ENCODE assay signal across 17 mouse cellular contexts in genomic region chr9:67384028-67384590, GRCm38 (mm10).
"Had no signal": no experiment of that assay in that cellular context is flagged by ENCODE, and none has a peak within 500 bp of the region (broad histone marks: within the 10 kb centered on the region; RNA-seq: fewer than 3 reads in every experiment).

No protein-coding gene starts in this region.

- H3K9me3 ChIP-seq: limb, embryonic 12.5 days; limb, embryonic 15.5 days; midbrain, embryonic 13.5 days; neural tube, embryonic 12.5 days had no signal

- H3K27me3 ChIP-seq: limb, embryonic 12.5 days; limb, embryonic 15.5 days; midbrain, embryonic 13.5 days; neural tube, embryonic 12.5 days had no signal

- H3K4me1 ChIP-seq: limb, embryonic 12.5 days; limb, embryonic 15.5 days; midbrain, embryonic 13.5 days had no signal

- DNase-seq: kidney, adult 9 months; kidney, postnatal 14 days; kidney, postnatal 4 days; left cerebral cortex, postnatal 4 days; liver, postnatal 0 days; lung, embryonic 14.5 days; thymus, adult 18-20 months; thymus, postnatal 36 days had no signal

- ATAC-seq: liver, postnatal 0 days; lung, postnatal 0 days; midbrain, embryonic 13.5 days; midbrain, embryonic 16.5 days had no signal

- H3K36me3 ChIP-seq: limb, embryonic 15.5 days; midbrain, embryonic 13.5 days; neural tube, embryonic 12.5 days had no signal

- H3K27ac ChIP-seq: limb, embryonic 12.5 days; limb, embryonic 15.5 days; liver, embryonic 14.5 days; macrophage; midbrain, embryonic 13.5 days; neural tube, embryonic 12.5 days had no signal

- H3K4me2 ChIP-seq: limb, embryonic 12.5 days; limb, embryonic 15.5 days; liver, embryonic 11.5 days; lung, embryonic 14.5 days; midbrain, embryonic 13.5 days; neural tube, embryonic 12.5 days had no signal

- H3K9ac ChIP-seq: limb, embryonic 12.5 days; limb, embryonic 15.5 days; liver, embryonic 14.5 days; liver, postnatal 0 days; lung, embryonic 14.5 days; midbrain, embryonic 13.5 days; neural tube, embryonic 12.5 days had no signal

- H3K4me3 ChIP-seq: limb, embryonic 12.5 days; limb, embryonic 15.5 days; midbrain, embryonic 13.5 days; neural tube, embryonic 12.5 days had no signal
